Mouse (Mus musculus) kidney, postnatal 25 days (tissue): ENCODE measurements around the gene Carf.

Experiments
- DNase-seq, 2 experiments: peaks; one replicate each; pipeline ENCODE4 v3.0.0; 2021; ENCODE audit warnings: mixed read lengths in 2 of 2

Gene Carf

GRCm38 (mm10) chr1:60179932-60180783, 82.1 kb downstream of the Carf start, which contains the start of gene Nbeal1:
TSS of gene Nbeal1 (plus strand) at chr1:60180599.
- peak; percentile 98 to 99 for DNase-seq

GRCm38 (mm10) chr1:60180784-60181221, 82.8 kb downstream of the Carf start:
- peak in 1 of 2 experiments; percentile 60 for DNase-seq

- DNase-seq = no peak
Observed at GRCm38 (mm10) chr1:60188454-60188853, 90.4 kb downstream of the Carf start.

GRCm38 (mm10) chr1:60196813-60197212, 98.8 kb downstream of the Carf start:
- DNase-seq = no peak

GRCm38 (mm10) chr1:60199006-60199405, 101.0 kb downstream of the Carf start:
- no peak for DNase-seq
